Mouse (Mus musculus) cerebellum, postnatal 36 days (tissue): ENCODE results near the gene Lmbrd1.
"Not testable (repeated sequence)": the region's sequence is repeated elsewhere in the genome, so short reads cannot be mapped to it uniquely, and the experiment has no call there.

Experiments
- DNase-seq, 2 experiments: peaks; one replicate each; pipeline ENCODE4 v3.0.0; 2021 to 2022; ENCODE audit warnings: mixed read lengths in 2 of 2

Gene Lmbrd1

DNA sequence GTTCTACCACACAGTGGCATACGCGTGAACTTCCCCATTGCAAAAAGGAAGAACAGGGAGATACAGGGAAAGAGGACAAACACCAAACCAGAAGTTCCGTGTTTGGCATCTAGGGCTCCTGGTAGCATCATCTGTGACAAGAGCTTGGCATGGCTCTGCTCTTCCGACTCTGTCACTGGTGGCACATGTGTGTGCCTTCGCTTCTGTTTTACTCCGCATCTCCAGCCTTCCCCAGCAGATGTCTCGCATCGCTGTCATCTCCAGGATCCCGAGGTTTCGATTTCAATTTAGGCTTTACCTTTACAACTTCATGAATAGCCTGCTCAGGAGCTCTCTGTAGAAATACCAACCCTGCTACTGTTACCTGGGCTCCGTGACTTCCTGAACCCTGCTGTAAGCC is 51.4 kb downstream of the Lmbrd1 start:
- DNase-seq = no peak

DNA sequence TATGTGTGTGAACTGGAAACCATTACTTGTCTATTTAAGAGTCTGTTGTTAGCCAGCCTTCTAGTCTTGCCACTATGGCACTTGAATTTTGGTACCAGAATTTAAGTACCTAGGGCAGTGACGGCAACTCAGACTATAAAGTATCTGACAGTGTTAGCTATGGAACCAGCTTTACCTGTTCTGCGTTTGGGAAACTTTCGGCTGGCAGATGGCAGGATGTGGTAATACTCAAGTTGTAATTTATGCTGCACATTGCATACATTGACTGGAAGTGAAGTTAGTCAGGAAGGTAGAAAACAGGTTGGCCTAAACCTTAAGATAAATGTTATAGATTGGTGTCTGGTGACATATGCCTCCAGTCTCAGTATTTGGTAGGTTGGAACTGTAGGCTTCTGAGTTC is 53.9 kb downstream of the Lmbrd1 start:
- no peak for DNase-seq

DNA sequence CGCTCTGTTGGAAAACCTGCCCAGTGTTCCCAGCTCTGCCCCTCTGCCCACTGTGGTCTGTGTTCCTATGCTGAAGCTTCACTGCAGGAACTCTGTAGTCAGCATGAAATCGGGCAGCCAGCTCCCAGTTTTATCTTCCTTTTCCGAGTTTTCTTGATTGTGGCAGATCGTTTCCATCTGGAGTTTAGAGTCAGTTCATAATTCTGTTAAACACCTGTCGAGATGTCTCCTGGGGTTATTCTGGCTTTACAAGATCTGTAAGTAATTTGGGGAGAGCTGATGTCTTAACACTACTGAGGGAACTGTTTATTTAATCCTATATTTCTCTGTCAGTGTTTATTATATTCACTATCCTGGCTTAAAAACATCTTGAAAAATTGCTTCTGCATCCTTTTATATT is 56.4 kb downstream of the Lmbrd1 start:
- DNase-seq = no peak

- DNase-seq = no peak
These were observed 62.5 kb downstream of the Lmbrd1 start for GRCm38 (mm10) chr1:24740903-24741302.

- DNase-seq = no peak
These were observed 63.1 kb downstream of the Lmbrd1 start for GRCm38 (mm10) chr1:24741552-24741951.

DNA sequence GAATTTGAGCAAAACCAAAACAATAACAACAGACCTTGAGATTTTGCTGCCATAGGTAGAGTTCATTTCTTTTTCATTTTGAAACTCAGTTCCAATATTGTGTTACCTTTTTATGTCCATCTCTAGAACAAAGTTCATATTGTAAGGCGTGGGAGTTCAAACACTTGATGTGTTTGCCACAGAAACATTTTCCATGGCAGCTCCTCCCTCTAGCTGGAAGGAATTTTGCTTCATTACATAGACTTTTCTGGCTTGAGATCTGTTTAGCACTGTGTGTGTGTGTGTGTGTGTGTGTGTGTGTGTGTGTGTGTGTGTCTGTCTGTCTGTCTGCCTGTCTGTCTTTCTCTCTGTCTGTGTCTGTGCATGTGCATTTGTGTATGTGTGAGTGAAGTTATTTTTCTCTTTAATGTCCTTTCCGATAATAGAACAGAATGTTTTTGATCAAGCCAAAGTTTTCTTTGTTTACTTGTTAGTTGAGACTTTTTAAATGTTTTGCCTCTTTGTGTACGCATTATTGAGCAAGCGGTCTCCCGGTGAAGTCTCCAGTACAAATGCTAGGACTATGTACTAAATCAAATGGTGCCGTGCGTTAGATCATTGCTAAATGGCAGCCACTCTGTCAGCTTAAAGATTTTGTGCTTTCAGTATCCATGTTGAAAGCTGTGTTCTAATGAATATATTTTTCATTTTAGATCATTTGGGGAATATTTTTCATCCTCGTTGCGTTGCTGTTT is 64.9 kb downstream of the Lmbrd1 start:
- DNase-seq = no peak

DNA sequence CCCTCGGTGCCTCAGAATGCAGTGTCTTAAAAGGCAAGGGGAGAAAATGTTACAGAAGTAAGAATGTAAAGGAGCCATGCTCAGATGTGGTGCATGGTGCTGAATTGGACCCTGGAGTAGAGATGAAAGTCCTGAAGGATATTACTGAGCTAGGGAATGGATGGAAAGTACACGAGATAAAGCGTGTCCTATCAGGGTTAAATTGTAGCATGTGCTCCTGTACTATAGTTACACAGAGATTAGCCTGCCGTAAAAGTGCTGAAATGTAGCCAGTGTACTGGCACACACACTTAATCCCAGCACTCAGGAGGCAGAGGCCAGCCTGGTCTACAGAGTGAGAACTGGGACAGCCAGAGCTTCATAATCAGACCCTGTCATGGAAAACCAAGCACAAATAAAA is 74.3 kb downstream of the Lmbrd1 start:
- DNase-seq = no peak

DNA sequence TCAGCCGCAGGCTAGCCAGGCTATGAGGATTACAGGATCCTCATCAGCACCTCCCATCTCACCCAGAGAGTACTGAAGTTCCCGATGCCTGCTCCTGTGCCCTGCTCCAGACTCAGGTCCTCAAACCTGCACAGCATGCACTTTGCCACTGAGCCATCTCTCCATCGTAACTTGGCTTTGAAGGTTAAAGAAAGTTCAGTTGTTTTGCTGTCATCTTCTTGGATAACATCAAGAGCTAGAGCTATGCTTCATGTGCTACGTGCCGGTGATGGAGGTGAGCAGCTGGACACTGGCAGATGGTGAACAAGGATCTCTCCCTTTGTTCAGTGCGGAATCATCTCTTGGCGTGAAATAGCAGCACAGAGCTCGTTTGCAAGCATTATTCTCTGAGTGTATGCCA is 80.1 kb downstream of the Lmbrd1 start:
- peak; percentile 53 for DNase-seq

- DNase-seq = no peak
These were observed 88.0 kb downstream of the Lmbrd1 start for GRCm38 (mm10) chr1:24766466-24766865.

DNA sequence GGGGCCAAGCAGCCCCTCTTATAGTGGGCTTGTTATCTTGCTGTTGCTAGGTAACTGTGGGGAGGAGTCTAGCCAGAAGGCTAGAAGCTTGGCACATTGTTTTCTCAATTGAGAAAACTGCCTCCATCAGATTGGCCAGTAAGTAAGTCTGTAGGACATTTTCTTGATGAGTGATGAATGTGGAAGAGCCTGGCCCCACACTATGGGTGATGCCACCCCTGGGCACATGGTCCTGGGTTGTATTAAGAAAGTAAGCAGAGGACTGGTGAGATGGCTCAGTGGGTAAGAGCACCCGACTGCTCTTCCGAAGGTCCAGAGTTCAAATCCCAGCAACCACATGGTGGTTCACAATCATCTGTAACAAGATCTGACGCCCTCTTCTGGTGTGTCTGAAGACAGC is 88.8 kb downstream of the Lmbrd1 start:
- DNase-seq = not testable (repeated sequence)

DNA sequence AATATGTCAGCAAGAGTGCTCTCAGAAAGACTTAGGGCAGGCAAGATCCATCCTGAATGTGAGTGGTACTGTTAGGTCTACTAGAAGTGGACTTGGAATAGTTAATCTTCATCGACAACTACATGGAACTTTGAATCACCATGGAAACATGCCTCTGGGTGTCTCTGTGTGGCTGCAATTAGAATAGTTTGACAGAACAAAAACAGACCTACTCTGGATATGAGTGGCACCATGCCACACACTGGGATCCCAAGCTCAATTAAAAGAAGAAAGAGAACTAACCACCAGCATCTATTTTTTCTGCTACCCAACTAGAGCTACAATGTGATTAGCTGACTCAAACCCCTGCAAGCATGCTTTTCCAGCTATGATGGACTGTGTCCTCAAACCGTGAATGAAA is 95.2 kb downstream of the Lmbrd1 start:
- DNase-seq = no peak

- DNase-seq = no peak
These were observed 98.1 kb downstream of the Lmbrd1 start for GRCm38 (mm10) chr1:24776576-24776975.

DNA sequence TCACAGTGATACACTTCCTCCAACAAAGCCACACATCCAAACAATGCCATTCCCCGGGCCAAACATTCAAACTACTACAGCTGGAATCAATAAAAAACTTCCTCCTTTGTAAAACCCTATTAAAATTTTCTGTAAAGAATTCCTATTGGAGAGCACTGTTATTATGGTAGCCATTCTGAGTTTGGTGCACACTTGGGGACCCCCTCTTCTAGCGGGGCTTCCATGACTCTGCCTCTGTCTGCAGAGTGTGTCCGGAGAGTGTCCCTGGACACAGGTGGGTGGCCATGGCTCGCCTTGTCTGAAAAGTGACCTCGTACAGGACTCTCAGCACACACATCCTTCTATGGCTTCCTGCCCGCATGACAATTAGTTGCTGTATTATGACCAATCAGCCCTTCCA is 114.7 kb downstream of the Lmbrd1 start:
- DNase-seq = no peak

DNA sequence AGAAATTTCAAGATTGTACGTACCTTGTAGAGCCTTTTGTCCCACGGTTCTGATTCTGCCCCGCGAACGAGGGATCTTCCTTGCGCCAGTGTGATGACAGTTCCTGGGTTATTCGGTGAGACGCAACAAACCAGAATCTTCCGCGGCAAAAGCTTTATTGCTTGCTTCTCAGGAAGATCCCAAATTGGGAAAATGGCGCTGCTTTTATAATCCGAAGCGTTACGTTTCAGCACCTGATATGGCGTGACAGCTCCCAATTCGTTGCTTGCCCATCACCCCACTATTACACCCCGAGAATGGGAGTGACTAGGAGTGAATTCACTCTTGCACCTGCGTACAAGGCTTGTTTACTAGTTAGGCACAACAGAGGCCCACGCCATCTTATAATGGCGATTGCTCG is 129.5 kb downstream of the Lmbrd1 start:
- not testable (repeated sequence) for DNase-seq
